Mouse (Mus musculus) cerebellum, postnatal 4 days (tissue): ENCODE results near the gene Gamt.
"Not testable (repeated sequence)": the region's sequence is repeated elsewhere in the genome, so short reads cannot be mapped to it uniquely, and the experiment has no call there.

ENCODE experiments used
- DNase-seq, 2 experiments: peaks; one replicate each; pipeline ENCODE4 v3.0.0; 2022; ENCODE audit warnings: low spot score in 2 of 2, mixed read lengths in 1 of 2

Gamt gene

DNA sequence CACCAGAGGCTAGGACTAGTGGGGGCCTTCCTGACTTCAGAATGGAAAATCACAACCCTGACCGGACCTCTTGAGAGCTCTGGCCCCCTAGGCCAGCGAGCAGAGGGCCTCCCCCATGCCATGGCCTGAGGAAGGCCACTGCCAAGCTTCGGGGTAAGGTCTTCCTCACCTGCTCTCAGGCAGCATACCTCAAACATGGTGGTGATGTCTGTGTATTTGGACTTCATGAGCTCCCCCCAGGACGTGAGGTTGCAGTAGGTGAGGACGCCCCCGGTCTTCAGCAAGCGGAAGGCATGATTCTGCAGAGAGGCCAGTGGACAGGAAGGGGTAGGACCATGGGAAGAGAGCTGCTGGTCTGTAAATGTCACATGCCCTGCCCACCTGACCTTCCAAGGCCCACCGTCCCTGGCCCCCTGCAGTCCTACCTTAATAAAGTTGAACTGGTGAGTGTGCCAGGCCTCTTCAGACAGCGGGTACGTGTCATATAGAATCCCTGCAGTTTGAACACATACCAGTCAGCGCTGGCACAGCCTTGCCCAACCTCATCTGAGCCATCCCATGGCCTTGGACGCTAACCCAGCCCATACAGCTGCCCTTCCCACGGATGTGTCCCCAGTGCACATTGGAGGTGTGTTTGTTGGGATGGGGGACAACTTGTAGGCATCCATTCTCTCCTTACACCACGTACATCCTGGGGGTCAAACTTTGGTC lies 1.9 kb downstream of the Gamt start:
- no peak for DNase-seq

- no peak for DNase-seq
Measured at GRCm38 (mm10) chr10:80257936-80258335, 2.9 kb downstream of the Gamt start.

DNA sequence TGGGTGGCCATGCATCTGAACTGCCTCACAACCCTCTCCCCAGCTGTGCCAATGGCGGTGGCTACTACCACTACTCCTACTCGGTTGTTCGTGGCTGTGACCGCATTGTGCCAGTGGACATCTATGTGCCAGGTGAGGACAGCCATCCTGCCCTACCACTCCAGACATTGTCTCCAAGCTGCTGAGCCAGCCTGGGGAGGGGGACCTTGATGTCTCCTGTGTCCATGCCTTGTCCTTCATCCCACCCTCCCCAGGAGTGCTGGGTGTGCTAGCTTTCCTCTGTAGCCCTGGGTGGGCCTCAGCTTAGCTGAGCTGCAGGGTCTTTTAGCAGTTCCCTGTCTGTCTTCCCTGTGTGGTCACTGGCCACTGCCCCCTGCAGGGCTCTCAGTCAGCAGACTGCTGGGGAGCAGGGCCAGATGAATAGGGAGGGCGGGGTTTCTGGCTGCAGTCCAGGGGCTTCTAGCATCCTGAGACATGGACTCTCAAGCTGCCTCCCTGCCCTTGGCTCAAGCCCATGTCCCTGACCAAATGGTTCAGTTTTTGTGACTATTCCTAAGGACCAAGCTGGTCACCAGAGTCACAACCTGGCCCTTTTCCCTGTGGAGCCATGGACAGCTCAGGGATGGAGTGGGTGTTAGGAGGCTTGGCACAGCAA lies 4.8 kb downstream of the Gamt start:
- peak in 1 of 2 experiments; percentile 68 for DNase-seq

- DNase-seq: no peak
Measured at GRCm38 (mm10) chr10:80254331-80255297, 6.2 kb downstream of the Gamt start.

DNA sequence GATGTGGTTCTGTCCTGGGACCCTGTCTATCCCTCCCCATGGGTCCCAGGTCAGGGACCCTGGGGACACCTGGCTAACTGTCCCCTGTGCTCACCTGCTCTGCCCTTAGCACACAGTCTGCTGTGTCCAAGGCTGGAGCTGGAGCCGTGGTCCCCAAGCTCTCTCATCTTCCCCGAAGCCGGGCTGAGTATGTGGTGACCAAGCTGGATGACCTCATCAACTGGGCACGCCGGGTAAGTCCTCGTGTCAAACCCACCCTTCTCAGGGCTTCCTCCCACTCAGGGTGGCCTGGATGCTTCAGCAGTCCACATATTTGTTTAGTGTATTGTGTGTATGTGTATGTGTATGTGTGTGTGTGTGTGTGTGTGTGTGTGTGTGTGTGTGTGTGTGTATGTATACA lies 7.3 kb downstream of the Gamt start:
- no peak for DNase-seq

GRCm38 (mm10) chr10:80252493-80253274 lies 8.1 kb downstream of the Gamt start:
- no peak for DNase-seq

GRCm38 (mm10) chr10:80252011-80252410 lies 8.8 kb downstream of the Gamt start:
- no peak for DNase-seq

DNA sequence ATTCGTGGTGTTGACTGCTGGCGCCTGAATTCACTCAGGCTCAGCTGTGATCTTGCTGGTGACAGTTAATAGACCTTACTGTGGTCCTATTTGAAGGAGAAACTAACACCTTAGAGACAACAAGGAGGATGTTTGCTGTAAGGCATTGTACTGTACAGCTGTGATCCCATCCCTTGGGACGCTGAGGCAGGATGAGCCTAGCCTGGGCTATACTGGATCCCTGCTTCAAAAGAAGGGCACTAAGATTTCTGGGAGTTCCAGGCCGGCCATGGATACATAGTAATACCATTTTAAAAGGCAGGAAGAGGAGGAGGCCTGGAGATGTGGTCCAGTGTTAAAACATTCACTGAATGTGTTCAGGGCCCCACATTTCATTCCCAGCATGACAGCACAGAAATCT lies 10.2 kb downstream of the Gamt start:
- no peak for DNase-seq

DNA sequence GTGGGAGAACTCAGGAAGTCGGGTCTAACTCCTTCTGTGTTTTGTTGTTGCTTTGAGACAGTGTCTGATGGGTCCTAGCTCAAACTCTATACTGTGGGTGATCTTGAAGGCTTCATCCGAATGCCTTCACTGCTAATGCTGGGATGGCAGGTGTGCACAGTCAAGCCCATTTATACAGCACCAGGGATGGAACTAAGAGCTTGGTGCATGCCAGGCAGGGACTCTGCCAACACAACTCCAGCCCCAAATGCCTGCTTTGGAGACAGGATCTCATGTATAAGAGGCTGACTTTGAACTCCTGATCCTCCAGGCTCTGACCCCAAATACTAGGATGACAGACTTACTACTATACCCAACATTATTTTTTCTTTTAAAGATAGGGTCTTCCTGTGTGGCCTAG lies 10.8 kb downstream of the Gamt start:
- no peak for DNase-seq

DNA sequence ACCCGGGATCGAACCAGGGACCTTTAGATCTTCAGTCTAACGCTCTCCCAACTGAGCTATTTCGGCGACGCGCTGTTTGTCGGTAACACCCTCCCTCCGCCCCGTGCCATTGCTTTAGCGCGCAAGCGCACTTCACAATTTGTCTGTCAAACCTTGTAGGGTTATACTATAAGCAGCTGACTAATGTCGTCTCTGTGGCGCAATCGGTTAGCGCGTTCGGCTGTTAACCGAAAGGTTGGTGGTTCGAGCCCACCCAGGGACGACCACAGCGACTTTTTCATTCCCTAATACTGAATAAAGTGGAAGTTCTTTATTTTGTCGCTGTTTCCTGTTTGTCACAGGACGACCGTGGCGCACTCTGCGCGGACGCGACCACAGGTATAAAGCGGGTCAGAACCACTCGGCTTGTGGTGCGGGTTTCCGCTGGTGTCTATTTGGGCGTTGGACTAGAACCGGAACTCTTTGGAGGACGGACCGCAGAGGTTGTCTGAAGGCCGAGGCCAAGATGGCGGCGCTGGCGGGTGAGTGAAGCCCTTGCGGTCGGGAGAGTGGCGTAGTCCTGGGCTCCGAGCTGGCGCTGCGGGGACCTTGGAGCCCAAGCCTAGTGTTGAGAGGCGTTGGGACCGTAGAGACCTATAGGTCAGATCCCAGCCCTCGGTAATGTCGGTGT lies 11.7 kb downstream of the Gamt start, which contains the start of gene Ndufs7:
TSS of gene Ndufs7 (plus strand) at position 151 of the 670 bp plus-strand sequence.
- peak; percentile 94 to 95 for DNase-seq

- DNase-seq: not testable (repeated sequence)
Measured at GRCm38 (mm10) chr10:80248437-80248836, 12.4 kb downstream of the Gamt start.

DNA sequence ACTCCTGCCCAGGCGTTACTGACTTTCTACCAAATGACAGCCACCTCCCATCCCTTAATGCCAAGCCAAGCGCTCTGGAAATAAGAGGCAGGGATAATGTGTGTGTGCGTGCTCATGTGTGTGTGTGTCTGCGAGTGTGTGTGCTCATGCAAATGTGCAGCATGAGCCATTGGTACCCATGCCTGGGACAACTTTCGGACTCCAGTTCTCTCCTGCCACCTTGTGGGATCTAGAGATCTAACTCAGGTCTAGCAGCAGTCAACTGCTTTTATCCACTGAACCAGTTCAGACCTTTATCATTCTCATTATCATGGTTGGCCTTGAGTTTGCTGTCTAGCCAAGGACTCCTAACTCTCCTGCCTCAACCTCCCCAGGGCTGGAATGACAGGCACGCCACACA lies 13.0 kb downstream of the Gamt start:
- no peak for DNase-seq

DNA sequence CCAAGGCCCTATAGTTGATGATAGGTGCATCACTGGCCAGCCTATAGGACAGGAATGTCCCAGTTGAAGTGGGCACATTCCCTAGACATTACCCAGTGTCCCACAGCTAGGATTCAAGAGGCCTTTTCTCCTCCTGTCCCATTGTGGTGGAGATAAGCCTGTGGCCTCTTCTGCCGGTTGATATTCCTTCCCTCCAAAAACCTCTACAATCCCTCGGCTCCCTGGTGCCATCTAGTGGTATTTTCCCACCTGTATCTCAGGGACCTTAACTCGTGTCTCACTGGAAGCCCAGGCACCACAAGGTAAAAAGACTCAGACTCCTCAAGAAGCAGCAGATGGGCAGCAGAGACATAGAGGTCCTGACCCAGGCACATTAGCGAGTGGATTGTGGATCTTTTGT lies 15.2 kb downstream of the Gamt start:
- DNase-seq: peak; percentile 68 to 87

DNA sequence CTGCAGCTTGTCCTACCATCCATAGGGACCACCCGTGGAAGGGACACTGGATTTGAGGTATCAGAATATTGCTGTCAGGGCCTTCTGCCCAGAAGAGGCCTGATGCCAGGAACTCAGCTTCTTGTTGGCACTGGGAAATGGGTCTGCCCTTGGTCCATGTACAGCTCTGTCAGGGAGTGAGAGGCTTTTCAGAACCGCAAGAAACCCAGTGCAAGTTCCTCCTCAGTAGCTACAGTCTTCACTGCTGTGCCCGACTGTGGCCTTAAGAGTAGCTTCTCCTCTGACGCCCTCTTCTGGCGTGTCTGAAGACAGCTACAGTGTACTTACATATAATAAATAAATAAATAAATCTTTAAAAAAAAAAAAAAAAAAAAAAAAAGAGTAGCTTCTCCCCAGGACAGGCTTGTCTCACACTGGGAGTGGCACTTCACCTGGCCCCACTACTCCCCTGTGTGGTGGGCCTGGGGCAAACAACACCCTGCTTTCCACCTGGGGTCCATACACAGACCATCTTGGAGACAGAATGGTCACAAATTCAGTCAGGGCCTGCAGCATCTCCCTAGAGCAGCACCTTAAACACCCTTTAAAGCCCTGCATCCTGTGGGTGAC lies 15.9 kb downstream of the Gamt start:
- peak in 1 of 2 experiments; percentile 45 for DNase-seq

- no peak for DNase-seq
Measured at GRCm38 (mm10) chr10:80242607-80243006, 18.2 kb downstream of the Gamt start.

- DNase-seq: no peak
Measured at GRCm38 (mm10) chr10:80242088-80242487, 18.7 kb downstream of the Gamt start.

DNA sequence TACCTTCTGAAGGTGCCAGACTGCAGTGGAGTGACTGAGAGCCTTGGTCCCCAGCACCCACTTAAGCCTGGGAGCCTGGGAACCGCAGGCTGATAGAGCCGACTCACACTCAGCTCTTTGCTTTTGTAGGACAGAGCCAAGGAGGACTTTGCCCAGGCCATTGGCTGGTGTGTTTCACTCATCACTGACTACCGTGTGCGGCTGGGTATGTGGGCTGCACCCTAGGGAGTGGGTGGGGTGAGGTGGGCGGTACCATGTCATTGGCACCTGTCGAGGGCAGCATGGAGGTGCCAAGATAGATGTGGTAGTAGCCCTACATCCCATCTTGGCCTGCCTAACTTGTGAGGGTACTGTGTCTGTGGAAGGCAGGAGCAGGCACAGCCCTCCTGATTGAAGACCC lies 21.0 kb downstream of the Gamt start:
- no peak for DNase-seq

GRCm38 (mm10) chr10:80238306-80238705 lies 22.5 kb downstream of the Gamt start:
- no peak for DNase-seq

DNA sequence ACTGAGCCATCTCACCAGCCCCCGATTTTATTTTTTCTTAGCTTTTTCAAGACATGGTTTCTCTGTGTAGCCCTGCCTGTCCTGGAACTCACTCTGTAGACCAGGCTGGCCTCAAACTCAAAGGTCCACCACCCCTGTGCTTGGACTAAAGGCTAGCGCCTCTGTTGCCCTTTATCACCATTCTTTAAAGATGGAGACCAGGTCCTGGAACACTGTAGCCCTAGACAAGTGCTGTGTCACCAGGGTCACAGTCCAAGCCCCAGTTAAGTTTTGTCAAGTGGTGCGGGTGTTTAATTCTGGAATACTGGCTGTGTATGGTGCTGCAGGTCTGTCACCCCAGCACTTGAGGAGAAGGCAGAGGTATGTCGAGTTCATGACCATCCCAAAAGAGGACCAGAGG lies 23.8 kb downstream of the Gamt start:
- no peak for DNase-seq

DNA sequence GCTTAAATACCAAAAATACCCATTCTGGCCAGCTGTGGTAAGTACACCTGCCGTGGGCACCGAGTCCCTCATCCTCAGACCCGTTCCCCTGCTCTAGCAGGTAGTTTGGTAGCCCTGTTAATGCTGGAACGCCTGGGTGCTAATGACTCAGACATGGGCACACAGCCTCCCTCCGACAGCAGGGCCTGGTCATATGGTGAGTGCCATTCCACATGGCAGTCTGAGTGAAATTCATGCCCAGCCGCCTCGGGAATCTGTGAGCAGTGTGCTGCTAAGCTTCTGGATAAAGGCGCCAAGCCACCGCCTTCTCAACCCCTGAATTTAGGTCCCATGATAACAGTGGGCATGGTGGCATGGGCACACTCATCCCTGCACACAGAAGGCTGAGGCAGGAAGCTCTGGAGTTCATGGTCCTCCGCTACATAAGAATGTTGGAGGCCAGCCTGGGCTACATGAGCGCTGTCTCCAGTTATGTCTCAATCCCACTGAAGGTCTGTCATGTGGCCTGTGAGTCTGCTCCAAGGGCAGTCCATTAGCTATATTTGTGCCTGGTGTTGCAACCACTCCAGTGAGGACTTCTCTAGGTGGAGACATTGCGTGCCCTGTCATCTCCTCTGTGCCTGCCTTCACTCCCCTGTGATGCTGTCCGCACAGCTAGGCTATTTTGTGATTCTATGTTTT lies 24.5 kb downstream of the Gamt start:
- no peak for DNase-seq
